Mouse (Mus musculus): ENCODE measurements around the gene Akr1b8. TPM values are rescaled to one million over a fixed set of nuclear protein-coding genes. Genes with fewer than 3 reads are reported as not detected.

The Akr1b8 gene
- 1.3 TPM for polyA plus RNA-seq (2017; shearing (Covaris generic))

DNA sequence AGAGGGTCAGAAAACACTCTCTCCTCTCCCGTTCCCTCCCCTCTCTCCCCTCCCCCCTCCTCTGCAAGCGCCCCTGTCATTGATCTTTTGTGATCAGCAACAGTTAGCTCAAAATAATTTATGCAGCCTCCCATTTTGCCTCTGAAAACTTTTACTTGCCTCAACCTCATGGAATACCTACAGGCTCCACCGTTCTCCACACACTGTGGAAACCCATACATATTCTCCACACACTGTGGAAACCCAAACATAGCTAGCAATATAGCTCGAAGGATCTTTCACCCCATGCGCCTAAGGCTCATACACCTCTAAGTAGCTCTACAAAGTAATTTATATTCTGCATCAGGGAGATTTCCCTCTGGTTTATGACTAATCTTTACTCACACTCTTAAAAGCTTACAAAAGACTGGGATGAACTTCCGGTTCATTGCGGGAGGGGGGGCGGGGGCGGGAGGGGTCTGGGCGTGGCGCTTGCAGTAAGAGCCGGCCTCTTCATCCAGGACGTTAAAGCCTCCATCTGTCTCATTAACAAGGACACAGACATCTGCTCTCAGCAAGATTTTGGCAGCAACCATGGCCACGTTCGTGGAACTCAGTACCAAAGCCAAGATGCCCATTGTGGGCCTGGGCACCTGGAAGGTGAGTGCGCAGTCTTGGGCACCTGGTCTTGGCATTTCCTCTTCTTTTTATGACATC lies at the start of gene Akr1b8:
Akr1b8 (plus strand) TSS at position 462 of the 696 bp plus-strand sequence.

DNA sequence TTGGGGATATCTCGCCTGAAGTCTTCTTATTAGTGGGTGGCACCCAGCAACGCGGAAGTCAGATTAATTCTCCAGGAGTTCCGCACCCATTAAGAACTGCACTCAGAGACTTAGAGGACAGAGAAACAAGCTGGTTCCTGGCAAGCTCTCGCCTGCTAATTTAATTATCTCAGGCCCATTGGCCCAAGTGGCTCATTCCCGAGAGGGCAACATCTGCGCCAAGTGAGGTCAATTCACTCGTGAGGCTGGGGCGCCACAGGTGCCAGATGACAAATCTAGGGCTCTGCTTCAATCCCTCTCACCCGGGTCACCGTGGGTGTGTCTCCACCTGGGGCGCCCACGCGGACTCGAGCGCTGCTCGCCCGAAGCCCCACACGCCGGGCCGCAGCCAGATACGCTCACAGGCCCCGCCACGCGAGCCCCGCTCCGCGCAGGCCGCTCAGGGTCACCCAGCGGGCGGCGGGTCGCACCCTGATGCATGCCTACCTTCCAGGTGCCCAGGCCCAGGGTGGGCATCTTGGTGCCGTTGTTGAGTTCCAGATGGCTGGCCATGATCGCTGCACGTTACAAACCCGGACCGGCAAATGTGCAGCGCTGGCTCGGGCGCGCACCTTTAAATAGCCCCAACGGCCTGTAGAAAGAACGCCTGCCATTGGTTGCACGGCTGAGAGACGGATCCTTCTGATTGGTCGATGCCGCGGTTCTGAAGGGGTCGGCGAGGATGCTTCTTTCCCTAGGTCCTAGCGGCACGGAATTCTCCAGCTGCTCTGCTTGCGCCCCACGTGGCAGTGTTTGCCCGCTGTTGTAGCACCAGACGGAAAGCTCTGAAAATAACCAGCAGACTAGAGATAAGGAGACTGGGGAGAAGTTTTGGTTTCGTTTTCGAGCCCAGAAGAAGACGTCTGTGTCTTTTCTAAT lies 36.8 kb upstream of the Akr1b8 start, which contains the start of gene Akr1b3:
Akr1b3 (minus strand) TSS at position 625 of the 918 bp plus-strand sequence.

DNA sequence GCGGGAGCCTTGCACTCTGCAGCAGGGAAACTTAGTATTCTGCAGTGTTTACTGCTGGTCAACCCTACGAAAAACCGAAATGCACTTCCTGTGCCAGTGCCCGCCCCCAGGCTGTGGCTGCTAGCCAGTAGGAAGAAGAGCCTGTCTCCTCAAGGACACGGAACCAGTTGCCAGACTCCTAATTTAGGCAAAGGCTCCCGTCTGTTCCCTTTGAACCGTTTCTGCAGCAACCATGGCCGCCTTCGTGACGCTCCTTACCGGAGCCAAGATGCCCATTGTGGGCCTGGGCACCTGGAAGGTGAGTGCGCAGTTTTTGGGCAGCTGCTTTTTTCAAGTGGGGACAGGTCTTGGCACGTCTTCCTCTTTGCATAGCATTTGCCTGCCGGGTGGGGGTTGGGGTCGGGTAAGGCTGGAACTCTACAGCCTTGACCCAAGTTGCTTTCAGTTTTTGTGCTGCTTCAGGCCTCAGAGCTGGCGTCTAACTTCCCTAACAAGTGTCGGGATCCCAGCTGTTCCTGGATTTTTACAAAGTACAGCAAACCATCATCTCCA lies 30.3 kb downstream of the Akr1b8 start, which contains the start of gene Akr1b10:
Akr1b10 (plus strand) TSS at position 109 of the 552 bp plus-strand sequence.

DNA sequence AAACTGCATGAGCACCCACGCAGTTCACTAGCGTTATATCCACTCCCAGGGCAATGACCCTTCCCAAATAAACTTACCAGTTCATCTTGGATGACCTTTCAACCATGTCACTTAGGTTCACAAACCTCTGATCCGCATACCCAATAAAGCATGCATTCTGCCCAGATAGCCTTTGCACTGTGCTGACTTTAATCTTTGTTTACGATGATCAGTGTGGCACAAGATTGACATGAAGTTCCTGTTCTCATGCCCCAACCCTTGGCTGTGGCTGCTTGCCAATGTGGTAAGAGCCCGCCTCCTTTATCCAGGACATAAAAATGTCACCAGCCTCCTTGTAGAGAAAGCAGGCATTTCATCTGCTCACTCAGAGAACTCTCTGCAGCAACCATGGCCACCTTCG lies 58.1 kb downstream of the Akr1b8 start, which contains the start of gene Akr1b7:
Akr1b7 (plus strand) TSS at position 312 of the 400 bp plus-strand sequence.

Other genes with a start within 250 kb of the Akr1b8 start
- 27.6 TPM for gene Slc35b4, start 177.0 kb upstream of the Akr1b8 start, polyA plus RNA-seq (2017; shearing (Covaris generic))
- 301 TPM for gene Akr1b3, start 36.6 kb upstream of the Akr1b8 start, polyA plus RNA-seq (2017; shearing (Covaris generic))
- gene Akr1b10, start 30.1 kb downstream of the Akr1b8 start, polyA plus RNA-seq (2017; shearing (Covaris generic)): 38.5 TPM
- gene Akr1b7, start 58.2 kb downstream of the Akr1b8 start, polyA plus RNA-seq (2017; shearing (Covaris generic)): not detected
- 29.5 TPM for gene Bpgm, start 122.1 kb downstream of the Akr1b8 start, polyA plus RNA-seq (2017; shearing (Covaris generic))
- gene Cald1, start 244.4 kb downstream of the Akr1b8 start, polyA plus RNA-seq (2017; shearing (Covaris generic)): not detected

Data from effector memory CD4-positive, alpha-beta T cell, adult 5 months (primary cell).